Mouse (Mus musculus) left cerebral cortex, postnatal 25 days (tissue): Measurements from ENCODE around the gene Etv4. TPM values are rescaled to one million over a fixed set of nuclear protein-coding genes. Genes with fewer than 3 reads are reported as not detected.

ENCODE experiments used
- DNase-seq, 2 experiments: peaks; one replicate each; pipeline ENCODE4 v3.0.0; 2022; ENCODE audit warnings: low spot score in 2 of 2, mixed read lengths in 1 of 2
- intact Hi-C: fragments of 180-260 bp; cut with DNase I; formaldehyde crosslinking; loops from one replicate; pipeline ENCODE4 v1.15.1; 2025
- total RNA-seq, 2 experiments: library from RNA; stranded (reverse); gene quantifications; 2 replicates each; pipeline ENCODE4 v1.2.3; 2021

Gene Etv4
- total RNA-seq, 2 experiments from 2014 or later, result 18.1 to 20.3 TPM

GRCm38 (mm10) chr11:101732518-101733440 lies 52.4 kb downstream of the Etv4 start, which contains the start of gene Dhx8:
Dhx8 (plus strand) TSS chr11:101732919.
- intact Hi-C loops, result loop anchor here (1.0 to 10.0 kb wide), 3 partner anchors 67 to 158 kb away; partner anchors contain the start of gene Arl4d
- peak; percentile 98 to 99 for DNase-seq

GRCm38 (mm10) chr11:101729308-101729707 lies 55.9 kb downstream of the Etv4 start:
- no peak for DNase-seq
- intact Hi-C loops, result loop anchor here (5.0 kb wide), 1 partner anchor 37 kb away; no protein-coding TSS in a partner anchor

GRCm38 (mm10) chr11:101726765-101727164 lies 58.4 kb downstream of the Etv4 start:
- intact Hi-C loops, result loop anchor here (5.0 kb wide), 1 partner anchor 34 kb away; no protein-coding TSS in a partner anchor
- no peak for DNase-seq

- intact Hi-C loops, result loop anchor here (5.0 kb wide), 1 partner anchor 33 kb away; no protein-coding TSS in a partner anchor
- DNase-seq, result no peak
Measured at GRCm38 (mm10) chr11:101725043-101725442, 60.1 kb downstream of the Etv4 start.

- no peak for DNase-seq
- intact Hi-C loops, result no loop called here
Measured at GRCm38 (mm10) chr11:101719986-101720520, 65.1 kb downstream of the Etv4 start.

Other genes with a start within 250 kb of the Etv4 start
- gene Brca1, start 233.4 kb downstream of the Etv4 start, total RNA-seq, result under 1 TPM; 0.69 to 0.80 TPM
- gene Nbr1, start 233.2 kb downstream of the Etv4 start, total RNA-seq, result 100 to 1,000 TPM; 127 to 130 TPM
- 1 to 10 TPM; 1.1 to 1.6 TPM for gene Tmem106a, start 203.1 kb downstream of the Etv4 start, total RNA-seq
- gene Gm11634, start 186.1 kb downstream of the Etv4 start, total RNA-seq, result not detected
- 1 to 10 TPM; 6.0 to 7.2 TPM for gene Rdm1, start 158.2 kb downstream of the Etv4 start, total RNA-seq
- gene Arl4d, start 119.8 kb downstream of the Etv4 start, total RNA-seq, result 10 to 100 TPM; 23.9 to 32.1 TPM
- gene Dhx8, start 52.5 kb downstream of the Etv4 start, total RNA-seq, result 10 to 100 TPM; 38.2 to 39.3 TPM
- gene Meox1, start 109.0 kb upstream of the Etv4 start, total RNA-seq, result under 1 TPM; 0.53 to 0.78 TPM
- not detected for gene Sost, start 181.6 kb upstream of the Etv4 start, total RNA-seq
- not detected for gene Cfap97d1, start 198.9 kb upstream of the Etv4 start, total RNA-seq
- gene Dusp3, start 201.6 kb upstream of the Etv4 start, total RNA-seq, result 100 to 1,000 TPM; 217 to 237 TPM
- gene Mpp3, start 243.1 kb upstream of the Etv4 start, total RNA-seq, result 10 to 100 TPM; 71.2 to 72.9 TPM